ENCODE assay signal across 27 mouse cellular contexts in genomic region chr9:72336069-72336468, GRCm38 (mm10).
DNase-seq lines count a peak whose midpoint lies in the region; ATAC-seq and TF ChIP-seq lines count a peak whose summit lies in the region.
"Had no signal": no experiment of that assay in that cellular context is flagged by ENCODE, and none has a peak within 500 bp of the region (broad histone marks: within the 10 kb centered on the region; RNA-seq: fewer than 3 reads in every experiment).

No protein-coding gene starts in this region.

- no peak for DNase-seq in liver, embryonic 13.5 days
- DNase-seq in liver, embryonic 11.5 days (ENCODE audit: low spot score): no peak
- DNase-seq in MEL (ENCODE audit: low read depth, low spot score): peak; percentile 90
- peak; percentile 7 to 20 (median 12) for DNase-seq in liver, embryonic 14.5 days (ENCODE audit: low read depth in 3 of 3, low spot score in 3 of 3)
- DNase-seq in adrenal gland, postnatal 14 days: no peak
- no peak for DNase-seq in testis, postnatal 10 days (ENCODE audit: low spot score)
- DNase-seq: adrenal gland, postnatal 10 days; cerebellum, adult 18-20 months; cerebellum, postnatal 14 days; gastrocnemius, postnatal 10 days; heart, postnatal 14 days; kidney, adult 2 months; kidney, postnatal 4 days; layer of hippocampus, postnatal 36 days; right cerebral cortex, postnatal 4 days; thymus, postnatal 36 days had no signal

- peak; percentile 39; the same call in 1 of the 2 replicates for ATAC-seq in liver, embryonic 13.5 days (ENCODE audit: low read depth)
- ATAC-seq in liver, embryonic 11.5 days (replicated peaks; ENCODE audit: low FRiP score): no peak
- ATAC-seq in liver, embryonic 14.5 days (ENCODE audit: insufficient read depth): peak; percentile 47; the same call in 1 of the 2 replicates
- peak; percentile 80 for ATAC-seq in megakaryocyte-erythroid progenitor cell, adult 5-6 weeks (replicated peaks; ENCODE audit: low FRiP score, low TSS enrichment, poor library complexity, severe bottlenecking)
- ATAC-seq: CD4-positive, CD25-positive, alpha-beta regulatory T cell, adult 4 months; forebrain, embryonic 13.5 days; hindbrain, embryonic 16.5 days had no signal

- WGBS in liver, embryonic 13.5 days (ENCODE audit: insufficient replicate concordance): 18% methylated on average over 2 of the region's 2 CpGs
- 49% methylated on average over 2 of the region's 2 CpGs for whole genome bisulfite sequencing in liver, embryonic 11.5 days
- WGBS in liver, embryonic 14.5 days (ENCODE audit: insufficient replicate concordance): 20% methylated on average over 2 of the region's 2 CpGs

- H3K4me1 ChIP-seq in liver, embryonic 13.5 days (replicated peaks): peaks cover 9% of the 10 kb centered on the region
- H3K4me1 ChIP-seq in liver, embryonic 11.5 days (replicated peaks; ENCODE audit: control insufficient read depth, insufficient read depth, low read length): no peaks in the 10 kb centered on the region
- peaks cover 8 to 32% of the 10 kb centered on the region in 2 experiments for H3K4me1 ChIP-seq in MEL (ENCODE audit: control insufficient read depth in 1 of 2, insufficient read depth in 2 of 2, low read length in 2 of 2)
- H3K4me1 ChIP-seq in liver, embryonic 14.5 days (replicated peaks; ENCODE audit: control insufficient read depth in 2 of 2, insufficient read depth in 2 of 2, low read length in 1 of 2): no peaks in the 10 kb centered on the region; a peak in 2 of 4 replicates
- H3K4me1 ChIP-seq: embryonic facial prominence, embryonic 15.5 days; forebrain, embryonic 13.5 days; limb, embryonic 15.5 days; lung, embryonic 15.5 days; midbrain, embryonic 12.5 days; neural tube, embryonic 13.5 days had no signal

- no peak for TF ChIP-seq CTCF in MEL (IDR thresholded peaks at IDR 0.05 in 2 of 3, conservative IDR thresholded peaks at IDR 0.05 in 1 of 3; ENCODE audit: control insufficient read depth in 1 of 3, insufficient read depth in 1 of 3, low read depth in 2 of 3, low read length in 3 of 3, poor library complexity in 1 of 3, severe bottlenecking in 1 of 3)
- no peak for TF ChIP-seq CTCF in liver, embryonic 14.5 days (IDR thresholded peaks at IDR 0.05; ENCODE audit: low read depth)

- no peaks in the 10 kb centered on the region for H3K27me3 ChIP-seq in liver, embryonic 13.5 days
- H3K27me3 ChIP-seq in liver, embryonic 11.5 days (replicated peaks; ENCODE audit: control insufficient read depth, insufficient read depth, low read length): no peaks in the 10 kb centered on the region
- H3K27me3 ChIP-seq in MEL (ENCODE audit: control insufficient read depth in 1 of 2, insufficient read depth in 2 of 2, low read length in 2 of 2): no peaks in the 10 kb centered on the region
- no peaks in the 10 kb centered on the region for H3K27me3 ChIP-seq in liver, embryonic 14.5 days (ENCODE audit: control insufficient read depth, insufficient read depth, low read length)
- H3K27me3 ChIP-seq: embryonic facial prominence, embryonic 15.5 days; forebrain, embryonic 13.5 days; limb, embryonic 15.5 days; lung, embryonic 15.5 days; midbrain, embryonic 12.5 days; neural tube, embryonic 13.5 days had no signal

- H3K79me2 ChIP-seq in MEL (ENCODE audit: control insufficient read depth, insufficient read depth, low read length, poor library complexity): no peaks in the 10 kb centered on the region

- no peak overlapping the region for H3K27ac ChIP-seq in liver, embryonic 13.5 days
- H3K27ac ChIP-seq in liver, embryonic 11.5 days (ENCODE audit: low read depth, low read length): no peak overlapping the region
- peak overlapping the region; percentile 88 for H3K27ac ChIP-seq in MEL (ENCODE audit: control insufficient read depth, low read depth, low read length)
- H3K27ac ChIP-seq in liver, embryonic 14.5 days: no peak overlapping the region
- H3K27ac ChIP-seq: embryonic facial prominence, embryonic 10.5 days; embryonic facial prominence, embryonic 15.5 days; forebrain, embryonic 13.5 days; limb, embryonic 10.5 days; limb, embryonic 15.5 days; lung, embryonic 15.5 days; midbrain, embryonic 12.5 days; neural tube, embryonic 13.5 days had no signal

- H3K4me2 ChIP-seq in liver, embryonic 13.5 days: no peak overlapping the region
- no peak overlapping the region for H3K4me2 ChIP-seq in liver, embryonic 11.5 days
- no peak overlapping the region for H3K4me2 ChIP-seq in liver, embryonic 14.5 days (ENCODE audit: low read depth)
- H3K4me2 ChIP-seq: embryonic facial prominence, embryonic 15.5 days; forebrain, embryonic 13.5 days; limb, embryonic 15.5 days; lung, embryonic 15.5 days; midbrain, embryonic 12.5 days; neural tube, embryonic 13.5 days had no signal

- no peak overlapping the region for H3K9ac ChIP-seq in liver, embryonic 13.5 days
- H3K9ac ChIP-seq in liver, embryonic 11.5 days (ENCODE audit: low read depth, low read length): no peak overlapping the region
- no peak overlapping the region for H3K9ac ChIP-seq in MEL (ENCODE audit: control insufficient read depth, low read depth, low read length, poor library complexity, severe bottlenecking)
- H3K9ac ChIP-seq in liver, embryonic 14.5 days (replicated peaks): no peak overlapping the region
- H3K9ac ChIP-seq: embryonic facial prominence, embryonic 15.5 days; forebrain, embryonic 13.5 days; limb, embryonic 15.5 days; lung, embryonic 15.5 days; midbrain, embryonic 12.5 days; neural tube, embryonic 13.5 days had no signal

- H3K36me3 ChIP-seq in liver, embryonic 13.5 days: peaks cover 40% of the 10 kb centered on the region
- H3K36me3 ChIP-seq in liver, embryonic 11.5 days (ENCODE audit: control insufficient read depth, insufficient read depth, low read length): peaks cover 7% of the 10 kb centered on the region; the same call in 1 of the 2 replicates
- peaks cover 44 to 45% of the 10 kb centered on the region in 2 experiments for H3K36me3 ChIP-seq in MEL (ENCODE audit: control insufficient read depth in 1 of 2, insufficient read depth in 2 of 2, low read length in 2 of 2)
- H3K36me3 ChIP-seq in liver, embryonic 14.5 days (replicated peaks; ENCODE audit: control insufficient read depth, insufficient read depth, low read depth): peaks cover 12% of the 10 kb centered on the region

- H3K9me3 ChIP-seq in liver, embryonic 13.5 days (replicated peaks): no peaks in the 10 kb centered on the region
- H3K9me3 ChIP-seq in liver, embryonic 11.5 days (ENCODE audit: control insufficient read depth, low read length): no peaks in the 10 kb centered on the region
- H3K9me3 ChIP-seq in MEL (replicated peaks; ENCODE audit: insufficient read depth, low read length): no peaks in the 10 kb centered on the region
- H3K9me3 ChIP-seq in liver, embryonic 14.5 days (ENCODE audit: control insufficient read depth, low read length): no peaks in the 10 kb centered on the region
- H3K9me3 ChIP-seq: embryonic facial prominence, embryonic 10.5 days; embryonic facial prominence, embryonic 15.5 days; forebrain, embryonic 13.5 days; limb, embryonic 10.5 days; limb, embryonic 15.5 days; lung, embryonic 15.5 days; midbrain, embryonic 12.5 days; neural tube, embryonic 13.5 days had no signal

- no peak for TF ChIP-seq POLR2A in MEL (IDR thresholded peaks at IDR 0.05; ENCODE audit: control insufficient read depth in 1 of 2, insufficient read depth in 1 of 2, low read depth in 1 of 2, low read length in 2 of 2, poor library complexity in 1 of 2)

- TF ChIP-seq RAD21 in MEL (IDR thresholded peaks at IDR 0.05; ENCODE audit: low read depth, low read length): no peak

- TF ChIP-seq EP300 in MEL (IDR thresholded peaks at IDR 0.05; ENCODE audit: low read depth in 1 of 2, low read length in 2 of 2): peak; percentile 92 to 96
- no peak for TF ChIP-seq EP300 in liver, embryonic 14.5 days (IDR thresholded peaks at IDR 0.05; ENCODE audit: low read depth)

- no peak overlapping the region for H3K4me3 ChIP-seq in liver, embryonic 13.5 days (replicated peaks)
- H3K4me3 ChIP-seq in liver, embryonic 11.5 days (ENCODE audit: low read depth, low read length): no peak overlapping the region
- H3K4me3 ChIP-seq in MEL (ENCODE audit: control insufficient read depth in 1 of 2, insufficient read depth in 1 of 2, low read depth in 2 of 2, low read length in 2 of 2): no peak overlapping the region
- H3K4me3 ChIP-seq in liver, embryonic 14.5 days (ENCODE audit: insufficient read depth in 1 of 2, low read depth in 2 of 2, low read length in 2 of 2): no peak overlapping the region
- H3K4me3 ChIP-seq: embryonic facial prominence, embryonic 10.5 days; embryonic facial prominence, embryonic 15.5 days; forebrain, embryonic 13.5 days; limb, embryonic 10.5 days; limb, embryonic 15.5 days; lung, embryonic 15.5 days; midbrain, embryonic 12.5 days; neural tube, embryonic 13.5 days had no signal

TF ChIP-seq in MEL, 35 proteins besides CTCF, POLR2A, EP300 and RAD21 (continues in another document):
- peak; percentile 93 for TF ChIP-seq SIN3A (IDR thresholded peaks at IDR 0.05; ENCODE audit: low read length)
- TF ChIP-seq RCOR1 (IDR thresholded peaks at IDR 0.05; ENCODE audit: low read depth, low read length): peak; percentile 76; the same call in 1 of the 2 replicates
- TF ChIP-seq HCFC1 (IDR thresholded peaks at IDR 0.05; ENCODE audit: low read depth, low read length): peak; percentile 30; the same call in 1 of the 2 replicates
- peak; percentile 98 for TF ChIP-seq ETS1 (IDR thresholded peaks at IDR 0.05; ENCODE audit: low read depth, low read length)
- TF ChIP-seq ZNF384 (IDR thresholded peaks at IDR 0.05; ENCODE audit: low read depth, low read length): peak; percentile 94
- no peak for TF ChIP-seq USF2 (IDR thresholded peaks at IDR 0.05; ENCODE audit: borderline replicate concordance in 1 of 2, insufficient read depth in 1 of 2, low read depth in 1 of 2, low read length in 2 of 2)
- TF ChIP-seq TCF12 (IDR thresholded peaks at IDR 0.05; ENCODE audit: low read depth, low read length): peak; percentile 84
- peak; percentile 77 for TF ChIP-seq MXI1 (IDR thresholded peaks at IDR 0.05; ENCODE audit: low read depth, low read length)
- peak; percentile 91 for TF ChIP-seq MAFK (IDR thresholded peaks at IDR 0.05; ENCODE audit: borderline replicate concordance, low read depth, low read length)
- TF ChIP-seq ZC3H11A (IDR thresholded peaks at IDR 0.05; ENCODE audit: low read depth, low read length): no peak
- TF ChIP-seq GABPA (IDR thresholded peaks at IDR 0.05; ENCODE audit: low read depth, low read length): peak; percentile 99
- 0 out of 2 replicates have a peak, but pooled peaks have one; percentile 35 for TF ChIP-seq MYC (IDR thresholded peaks at IDR 0.05; ENCODE audit: low read depth, low read length)
- peak; percentile 79 for TF ChIP-seq GATA1 (IDR thresholded peaks at IDR 0.05; ENCODE audit: low read depth, low read length)
- TF ChIP-seq MEF2A (IDR thresholded peaks at IDR 0.05; ENCODE audit: extremely low read depth, insufficient replicate concordance, low read depth, low read length, poor library complexity, severe bottlenecking): 0 out of 2 replicates have a peak, but pooled peaks have one; percentile 72
- no peak for TF ChIP-seq NELFE (IDR thresholded peaks at IDR 0.05; ENCODE audit: low read depth, low read length)
- peak; percentile 19; the same call in 1 of the 2 replicates for TF ChIP-seq TAL1 (IDR thresholded peaks at IDR 0.05; ENCODE audit: low read length)
- no peak for TF ChIP-seq CHD1 (IDR thresholded peaks at IDR 0.05; ENCODE audit: low read depth, low read length)

Comparison
In these comparisons a context has a peak if more than half of its experiments do, and no peak if none do; other contexts are left out.
1. DNase-seq: peak in MEL (single experiment) and liver, embryonic 14.5 days (3 of 3); none in liver, embryonic 13.5 days (single experiment), liver, embryonic 11.5 days (single experiment), adrenal gland, postnatal 14 days (single experiment) and testis, postnatal 10 days (single experiment).